In genomic region chr1:171224857-171225256, GRCm38 (mm10) we compare ENCODE assay signal across 12 mouse cellular contexts. TPM values are rescaled to one million over a fixed set of nuclear protein-coding genes. Genes with fewer than 3 reads are reported as not detected.
DNase-seq lines count a peak whose midpoint lies in the region; ATAC-seq and TF ChIP-seq lines count a peak whose summit lies in the region.
"Had no signal": no experiment of that assay in that cellular context is flagged by ENCODE, and none has a peak within 500 bp of the region (broad histone marks: within the 10 kb centered on the region; RNA-seq: fewer than 3 reads in every experiment).

Gene Apoa2 (plus strand): TSS chr1:171225054.

- no peaks in the 10 kb centered on the region for H3K9me3 ChIP-seq in heart, embryonic 16.5 days (replicated peaks; ENCODE audit: control insufficient read depth, low read length)
- no peaks in the 10 kb centered on the region for H3K9me3 ChIP-seq in intestine, postnatal 0 days (ENCODE audit: control insufficient read depth)
- H3K9me3 ChIP-seq in liver, postnatal 0 days (ENCODE audit: low read length): no peaks in the 10 kb centered on the region
- H3K9me3 ChIP-seq: midbrain, embryonic 12.5 days had no signal

- TF ChIP-seq CTCF in intestine, postnatal 0 days (IDR thresholded peaks at IDR 0.05; ENCODE audit: low read depth): no peak
- 0 out of 2 replicates have a peak, but pooled peaks have one; percentile 4 for TF ChIP-seq CTCF in liver, postnatal 0 days (IDR thresholded peaks at IDR 0.05; ENCODE audit: low read depth)

- intact Hi-C loops in heart, postnatal 36 days (cut with DNase I): no loop called here

- H3K4me2 ChIP-seq in heart, embryonic 16.5 days (ENCODE audit: low read depth, low read length): no peak within 1 kb of the TSS
- H3K4me2 ChIP-seq in intestine, postnatal 0 days (replicated peaks; ENCODE audit: low read depth): no peak within 1 kb of the TSS
- peak within 1 kb of the TSS; percentile 63 for H3K4me2 ChIP-seq in liver, postnatal 0 days (ENCODE audit: low read depth, low read length)
- H3K4me2 ChIP-seq: midbrain, embryonic 12.5 days had no signal

- peak; percentile 69 for TF ChIP-seq EP300 in liver, postnatal 0 days (IDR thresholded peaks at IDR 0.05; ENCODE audit: low read depth)

- no peak within 1 kb of the TSS for H3K4me3 ChIP-seq in heart, embryonic 16.5 days (ENCODE audit: low read length)
- H3K4me3 ChIP-seq in intestine, postnatal 0 days (ENCODE audit: low read depth, low read length): no peak within 1 kb of the TSS
- H3K4me3 ChIP-seq in liver, postnatal 0 days (ENCODE audit: low read depth, low read length): peak within 1 kb of the TSS; percentile 50
- H3K4me3 ChIP-seq: heart, adult 2 months; midbrain, embryonic 12.5 days had no signal

- no peak for ATAC-seq in heart, embryonic 16.5 days (replicated peaks; ENCODE audit: extremely low read depth, insufficient read depth, low FRiP score)
- ATAC-seq in intestine, postnatal 0 days: no peak
- ATAC-seq in liver, postnatal 0 days: peak; percentile 25

- DNase-seq in adrenal gland, postnatal 10 days: no peak
- no peak for DNase-seq in adrenal gland, adult 2 months
- no peak for DNase-seq in heart, postnatal 36 days
- peak; percentile 77 for DNase-seq in liver, postnatal 0 days
- no peak for DNase-seq in layer of hippocampus, postnatal 10 days (ENCODE audit: low spot score in 2 of 2)
- DNase-seq in cerebellum, adult 9-11 months: no peak
- DNase-seq: cerebellum, adult 2 months; heart, adult 2 months; lung, postnatal 10 days had no signal

- H3K36me3 ChIP-seq in heart, embryonic 16.5 days (ENCODE audit: control insufficient read depth, insufficient read depth): peaks cover 5% of the 10 kb centered on the region
- peaks cover 7% of the 10 kb centered on the region for H3K36me3 ChIP-seq in intestine, postnatal 0 days (ENCODE audit: control insufficient read depth, insufficient read depth)
- peaks cover 2% of the 10 kb centered on the region; the same call in 1 of the 2 replicates for H3K36me3 ChIP-seq in liver, postnatal 0 days (replicated peaks; ENCODE audit: insufficient read depth, low read length)

- no peaks in the 10 kb centered on the region for H3K27me3 ChIP-seq in heart, embryonic 16.5 days (ENCODE audit: control insufficient read depth, insufficient read depth, low read length)
- no peaks in the 10 kb centered on the region for H3K27me3 ChIP-seq in intestine, postnatal 0 days (replicated peaks; ENCODE audit: control insufficient read depth, insufficient read depth, low read length)
- no peaks in the 10 kb centered on the region for H3K27me3 ChIP-seq in liver, postnatal 0 days (ENCODE audit: insufficient read depth, low read length)
- H3K27me3 ChIP-seq: midbrain, embryonic 12.5 days had no signal

- H3K27ac ChIP-seq in heart, embryonic 16.5 days (ENCODE audit: low read length): no peak within 1 kb of the TSS
- no peak within 1 kb of the TSS for H3K27ac ChIP-seq in intestine, postnatal 0 days (ENCODE audit: low read depth, low read length)
- peak within 1 kb of the TSS; percentile 95 for H3K27ac ChIP-seq in liver, postnatal 0 days (ENCODE audit: low read depth)
- H3K27ac ChIP-seq: heart, adult 2 months; midbrain, embryonic 12.5 days had no signal

- H3K9ac ChIP-seq in heart, embryonic 16.5 days (ENCODE audit: low read length): no peak within 1 kb of the TSS
- no peak within 1 kb of the TSS for H3K9ac ChIP-seq in intestine, postnatal 0 days (ENCODE audit: low read depth, low read length)
- peak within 1 kb of the TSS; percentile 65 for H3K9ac ChIP-seq in liver, postnatal 0 days (replicated peaks)
- H3K9ac ChIP-seq: midbrain, embryonic 12.5 days had no signal

- 78% methylated on average over 5 of the region's 5 CpGs for WGBS in heart, embryonic 16.5 days
- 61% methylated on average over 5 of the region's 5 CpGs for WGBS in intestine, postnatal 0 days
- WGBS in liver, postnatal 0 days (ENCODE audit: insufficient replicate concordance): 68% methylated on average over 5 of the region's 5 CpGs

- peaks cover 10% of the 10 kb centered on the region for H3K4me1 ChIP-seq in heart, embryonic 16.5 days (ENCODE audit: control insufficient read depth, insufficient read depth, low read length)
- peaks cover 10% of the 10 kb centered on the region for H3K4me1 ChIP-seq in intestine, postnatal 0 days (replicated peaks; ENCODE audit: control insufficient read depth, insufficient read depth, low read length)
- peaks cover 21% of the 10 kb centered on the region for H3K4me1 ChIP-seq in liver, postnatal 0 days (ENCODE audit: insufficient read depth)

RNA-seq across cellular contexts. Expression of gene Apoa2, which starts in this region (rescaled TPM):
- 1,000 to 10,000 TPM; 1,052 to 2,650 TPM for total RNA-seq in adrenal gland, postnatal 10 days (2021)
- 10 to 100 TPM in 1 of 2 experiments, 1 to 10 TPM in 1; 4.5 to 48.6 TPM for total RNA-seq in adrenal gland, adult 2 months (2021)
- polyA plus RNA-seq in adrenal gland, adult 2 months (2012; rRNA removed): 7.8 TPM in 1 of 2 replicates, not detected in the other
- 10.6 and 11.9 TPM in 2 replicates for polyA plus RNA-seq in heart, embryonic 16.5 days (2015; fragmentation: Nextera tagmentation; extraction: Ambion mirVana)
- 1 to 10 TPM in 1 of 2 experiments, under 1 TPM in 1; 0.75 to 2.0 TPM for total RNA-seq in heart, postnatal 36 days (2021)
- polyA plus RNA-seq in intestine, postnatal 0 days (2015; fragmentation: Nextera tagmentation; extraction: Ambion mirVana): 9.2 and 14.1 TPM in 2 replicates
- 20,306 and 20,852 TPM in 2 replicates for polyA plus RNA-seq in liver, postnatal 0 days (2015; fragmentation: Nextera tagmentation; extraction: Ambion mirVana)
- 1 to 10 TPM; 2.1 to 4.6 TPM for total RNA-seq in layer of hippocampus, postnatal 10 days (2021)

Comparison
In these comparisons a context has a peak if more than half of its experiments do, and no peak if none do; other contexts are left out.
1. RNA of gene Apoa2 (total RNA-seq): 1,052 to 2,650 TPM in adrenal gland, postnatal 10 days; 4.5 to 48.6 TPM in adrenal gland, adult 2 months, 2.1 to 4.6 TPM in layer of hippocampus, postnatal 10 days and 0.75 to 2.0 TPM in heart, postnatal 36 days; every median in the first group is over 10 times any median in the second.
2. RNA of gene Apoa2 (polyA plus RNA-seq): 20,306 to 20,852 TPM in liver, postnatal 0 days; 9.2 to 14.1 TPM in intestine, postnatal 0 days, 10.6 to 11.9 TPM in heart, embryonic 16.5 days and 7.8 TPM in adrenal gland, adult 2 months; every median in the first group is over 1,000 times any median in the second.